Comparison of ENCODE assay signal across 8 mouse cellular contexts in the genomic region with DNA sequence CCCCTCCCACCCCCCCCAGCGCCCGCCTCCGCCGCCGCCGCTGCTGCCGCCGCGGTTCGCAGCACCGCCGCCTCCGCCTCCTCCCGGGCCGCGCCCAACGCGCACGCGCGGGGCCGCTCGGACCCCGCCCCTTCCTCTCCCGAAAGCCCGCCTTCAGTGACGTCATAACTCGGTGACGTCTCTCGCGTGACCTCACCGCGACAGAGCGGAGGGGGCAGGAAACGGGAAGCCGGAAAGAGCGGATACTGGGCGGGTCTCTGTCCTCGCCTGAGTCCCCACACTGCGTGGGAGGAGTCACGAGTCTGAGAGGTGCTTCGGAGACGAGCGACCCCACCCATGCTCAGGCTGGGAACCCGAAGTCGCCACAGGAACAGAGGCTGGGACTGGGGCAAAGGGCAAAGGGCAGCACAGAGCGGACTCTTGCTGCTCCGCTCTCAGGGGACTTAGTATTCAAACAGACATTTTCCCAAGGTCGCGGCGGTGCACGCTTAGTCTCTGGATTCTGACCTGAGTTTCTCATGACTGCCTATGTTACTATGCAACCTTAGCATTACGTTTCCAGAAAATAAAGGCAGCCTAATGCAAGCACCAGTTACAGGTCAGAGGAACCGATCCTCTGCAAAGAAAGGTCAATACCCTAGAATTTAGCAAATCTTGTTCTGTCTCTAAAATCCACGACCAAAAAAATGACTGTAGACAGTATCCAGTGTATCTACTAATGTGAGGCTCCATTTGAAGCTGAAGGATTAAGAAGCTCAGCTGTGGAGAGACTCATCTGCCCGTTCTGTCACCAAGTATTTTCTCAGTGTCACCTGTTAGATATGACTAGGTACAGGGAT. TPM values are rescaled to one million over a fixed set of nuclear protein-coding genes. Genes with fewer than 3 reads are reported as not detected.
DNase-seq lines count a peak whose midpoint lies in the region; ATAC-seq and TF ChIP-seq lines count a peak whose summit lies in the region.

A gene (minus strand): TSS at position 81 of the 839 bp plus-strand sequence.

- no peaks in the 10 kb centered on the region for H3K27me3 ChIP-seq in MEL (ENCODE audit: control insufficient read depth in 1 of 2, insufficient read depth in 2 of 2, low read length in 2 of 2)
- H3K27me3 ChIP-seq in cerebellum, adult 2 months (ENCODE audit: control insufficient read depth, insufficient read depth, low read length): no peaks in the 10 kb centered on the region
- H3K27me3 ChIP-seq in forebrain, postnatal 0 days (ENCODE audit: insufficient read depth, low read length): no peaks in the 10 kb centered on the region
- H3K27me3 ChIP-seq in lung, embryonic 15.5 days: no peaks in the 10 kb centered on the region

- 3% methylated on average over 52 of the region's 56 CpGs for WGBS in cerebellum, adult 2 months
- WGBS in forebrain, postnatal 0 days: 3% methylated on average over 45 of the region's 56 CpGs
- 1% methylated on average over 44 of the region's 56 CpGs for WGBS in lung, embryonic 15.5 days

- H3K4me2 ChIP-seq in forebrain, postnatal 0 days (ENCODE audit: low read depth): peak within 1 kb of the TSS; percentile 83
- H3K4me2 ChIP-seq in lung, embryonic 15.5 days: peak within 1 kb of the TSS; percentile 80

- peak in 1 of 2 experiments; percentile 78; a peak in 1 of 4 replicates for TF ChIP-seq POLR2A in MEL (IDR thresholded peaks at IDR 0.05; ENCODE audit: control insufficient read depth in 1 of 2, insufficient read depth in 1 of 2, low read depth in 1 of 2, low read length in 2 of 2, poor library complexity in 1 of 2)
- TF ChIP-seq POLR2A in cerebellum, adult 2 months (IDR thresholded peaks at IDR 0.05; ENCODE audit: borderline replicate concordance, insufficient read depth, low read length): peak; percentile 98

- H3K36me3 ChIP-seq in MEL (ENCODE audit: control insufficient read depth in 1 of 2, insufficient read depth in 2 of 2, low read length in 2 of 2): peaks cover 0 to 27% of the 10 kb centered on the region in 2 experiments; a peak in 2 of 4 replicates
- H3K36me3 ChIP-seq in forebrain, postnatal 0 days (ENCODE audit: insufficient read depth): no peaks in the 10 kb centered on the region
- H3K36me3 ChIP-seq in lung, embryonic 15.5 days: no peaks in the 10 kb centered on the region

- peak within 1 kb of the TSS; percentile 96 for H3K9ac ChIP-seq in MEL (ENCODE audit: control insufficient read depth, low read depth, low read length, poor library complexity, severe bottlenecking)
- H3K9ac ChIP-seq in forebrain, postnatal 0 days: peak within 1 kb of the TSS; percentile 83
- H3K9ac ChIP-seq in lung, embryonic 15.5 days: peak within 1 kb of the TSS; percentile 81

- peaks cover 9 to 19% of the 10 kb centered on the region in 2 experiments for H3K4me1 ChIP-seq in MEL (ENCODE audit: control insufficient read depth in 1 of 2, insufficient read depth in 2 of 2, low read length in 2 of 2)
- peaks cover 3% of the 10 kb centered on the region; the same call in 1 of the 2 replicates for H3K4me1 ChIP-seq in cerebellum, adult 2 months (ENCODE audit: control insufficient read depth, insufficient read depth, low read length)
- peaks cover 21% of the 10 kb centered on the region for H3K4me1 ChIP-seq in forebrain, postnatal 0 days (ENCODE audit: insufficient read depth)
- peaks cover 28% of the 10 kb centered on the region for H3K4me1 ChIP-seq in lung, embryonic 15.5 days

- H3K27ac ChIP-seq in MEL (ENCODE audit: control insufficient read depth, low read depth, low read length): peak within 1 kb of the TSS; percentile 95
- peak within 1 kb of the TSS; percentile 58 for H3K27ac ChIP-seq in cerebellum, adult 2 months (ENCODE audit: insufficient read depth, low read length)
- H3K27ac ChIP-seq in forebrain, postnatal 0 days (ENCODE audit: low read depth, low read length): peak within 1 kb of the TSS; percentile 81
- peak within 1 kb of the TSS; percentile 83 for H3K27ac ChIP-seq in lung, embryonic 15.5 days

- H3K4me3 ChIP-seq in MEL (ENCODE audit: control insufficient read depth in 1 of 2, insufficient read depth in 1 of 2, low read depth in 2 of 2, low read length in 2 of 2): peak within 1 kb of the TSS; percentile 79 to 88
- H3K4me3 ChIP-seq in cerebellum, adult 2 months (replicated peaks; ENCODE audit: insufficient read depth, low read depth, low read length): peak within 1 kb of the TSS; percentile 89
- peak within 1 kb of the TSS; percentile 95 for H3K4me3 ChIP-seq in forebrain, postnatal 0 days (ENCODE audit: low read depth, low read length)
- H3K4me3 ChIP-seq in lung, embryonic 15.5 days: peak within 1 kb of the TSS; percentile 89

- H3K79me2 ChIP-seq in MEL (ENCODE audit: control insufficient read depth, insufficient read depth, low read length, poor library complexity): peaks cover 43% of the 10 kb centered on the region

- DNase-seq in MEL (ENCODE audit: low read depth, low spot score): peak; percentile 98
- peak; percentile 98 to 99 for DNase-seq in cerebellum, adult 2 months
- peak; percentile 100 for DNase-seq in forebrain, postnatal 0 days
- DNase-seq in heart, postnatal 4 days: peak; percentile 99
- DNase-seq in layer of hippocampus, adult 8-10 months (ENCODE audit: low spot score in 2 of 2): peak; percentile 95 to 96
- peak; percentile 96 for DNase-seq in ovary, adult 18-20 months (ENCODE audit: low spot score)
- DNase-seq in thymus, postnatal 0 days (ENCODE audit: low spot score): peak; percentile 100

- no peaks in the 10 kb centered on the region for H3K9me3 ChIP-seq in MEL (replicated peaks; ENCODE audit: insufficient read depth, low read length)
- H3K9me3 ChIP-seq in forebrain, postnatal 0 days (ENCODE audit: low read length): no peaks in the 10 kb centered on the region
- H3K9me3 ChIP-seq in lung, embryonic 15.5 days: no peaks in the 10 kb centered on the region

- peak; percentile 33 to 51; a peak in 2 of 4 replicates for TF ChIP-seq EP300 in MEL (IDR thresholded peaks at IDR 0.05; ENCODE audit: low read depth in 1 of 2, low read length in 2 of 2)

- peak; percentile 98 for ATAC-seq in forebrain, postnatal 0 days
- peak; percentile 97 for ATAC-seq in lung, embryonic 15.5 days (ENCODE audit: borderline replicate concordance, extremely low read depth, low FRiP score, low TSS enrichment)

- TF ChIP-seq CTCF in MEL (IDR thresholded peaks at IDR 0.05 in 2 of 3, conservative IDR thresholded peaks at IDR 0.05 in 1 of 3; ENCODE audit: control insufficient read depth in 1 of 3, insufficient read depth in 1 of 3, low read depth in 2 of 3, low read length in 3 of 3, poor library complexity in 1 of 3, severe bottlenecking in 1 of 3): no peak
- TF ChIP-seq CTCF in cerebellum, adult 2 months (IDR thresholded peaks at IDR 0.05; ENCODE audit: borderline replicate concordance, insufficient read depth, low read depth, low read length): no peak
- 0 out of 2 replicates have a peak, but pooled peaks have one; percentile 11 for TF ChIP-seq CTCF in forebrain, postnatal 0 days (IDR thresholded peaks at IDR 0.05; ENCODE audit: low read depth)

- no peak for TF ChIP-seq RAD21 in MEL (IDR thresholded peaks at IDR 0.05; ENCODE audit: low read depth, low read length)

TF ChIP-seq in MEL, 35 proteins besides CTCF, POLR2A, EP300 and RAD21 (continues in another document):
- TF ChIP-seq MAZ (IDR thresholded peaks at IDR 0.05; ENCODE audit: low read depth, low read length): peak; percentile 100
- peak; percentile 96 for TF ChIP-seq ELF1 (IDR thresholded peaks at IDR 0.05; ENCODE audit: low read depth, low read length)
- no peak for TF ChIP-seq UBTF (IDR thresholded peaks at IDR 0.05; ENCODE audit: borderline replicate concordance, insufficient read depth, low read depth, low read length)
- peak; percentile 93 for TF ChIP-seq HCFC1 (IDR thresholded peaks at IDR 0.05; ENCODE audit: low read depth, low read length)
- TF ChIP-seq GABPA (IDR thresholded peaks at IDR 0.05; ENCODE audit: low read depth, low read length): peak; percentile 90; the same call in 1 of the 2 replicates
- TF ChIP-seq MAX (IDR thresholded peaks at IDR 0.05; ENCODE audit: low read length): peak; percentile 62; the same call in 1 of the 2 replicates
- TF ChIP-seq MXI1 (IDR thresholded peaks at IDR 0.05; ENCODE audit: low read depth, low read length): peak; percentile 79
- peak; percentile 44; the same call in 1 of the 2 replicates for TF ChIP-seq POLR2AphosphoS2 (IDR thresholded peaks at IDR 0.05; ENCODE audit: low read length)
- no peak for TF ChIP-seq POLR2AphosphoS5 (IDR thresholded peaks at IDR 0.05; ENCODE audit: borderline replicate concordance, low read depth, low read length)
- no peak for TF ChIP-seq E2F4 (IDR thresholded peaks at IDR 0.05; ENCODE audit: borderline replicate concordance, low read depth, low read length)
- 0 out of 2 replicates have a peak, but pooled peaks have one; percentile 23 for TF ChIP-seq TBP (IDR thresholded peaks at IDR 0.05; ENCODE audit: low read depth, low read length)
- TF ChIP-seq USF2 (IDR thresholded peaks at IDR 0.05; ENCODE audit: borderline replicate concordance in 1 of 2, insufficient read depth in 1 of 2, low read depth in 1 of 2, low read length in 2 of 2): no peak
- TF ChIP-seq NRF1 (IDR thresholded peaks at IDR 0.05; ENCODE audit: insufficient read depth, low read depth, low read length, poor library complexity, severe bottlenecking): peak; percentile 84
- TF ChIP-seq ETS1 (IDR thresholded peaks at IDR 0.05; ENCODE audit: low read depth, low read length): peak; percentile 93
- TF ChIP-seq USF1 (IDR thresholded peaks at IDR 0.05; ENCODE audit: low read depth, low read length): peak; percentile 65
- TF ChIP-seq RCOR1 (IDR thresholded peaks at IDR 0.05; ENCODE audit: low read depth, low read length): no peak
- peak; percentile 79 for TF ChIP-seq SIN3A (IDR thresholded peaks at IDR 0.05; ENCODE audit: low read length)
- TF ChIP-seq ZMIZ1 (IDR thresholded peaks at IDR 0.05; ENCODE audit: low read depth, low read length): peak; percentile 45
- peak; percentile 78 for TF ChIP-seq BHLHE40 (IDR thresholded peaks at IDR 0.05; ENCODE audit: borderline replicate concordance, low read depth, low read length)

RNA-seq across cellular contexts. Expression of the gene that starts here (rescaled TPM):
- 66.5 and 72.5 TPM in 2 replicates for total RNA-seq in MEL (2012; rRNA removed)
- 100 to 1,000 TPM in 1 of 2 experiments, not detected in 1; 108 TPM for polyA plus RNA-seq in MEL (2012; ENCODE audit: insufficient read depth in 1 of 2, insufficient read length in 2 of 2, low read depth in 1 of 2, low replicate concordance in 2 of 2, missing spikeins in 1 of 2)
- polyA plus RNA-seq in cerebellum, adult 2 months (2012; rRNA removed): 152 and 156 TPM in 2 replicates
- total RNA-seq in forebrain, postnatal 0 days (2014; rRNA removed): 63.6 and 70.5 TPM in 2 replicates
- polyA plus RNA-seq in forebrain, postnatal 0 days (2015; fragmentation: Nextera tagmentation; extraction: Ambion mirVana): 8.6 and 9.4 TPM in 2 replicates
- total RNA-seq in heart, postnatal 4 days (2021): 100 to 1,000 TPM; 104 to 107 TPM
- total RNA-seq in layer of hippocampus, adult 8-10 months (2022): 100 to 1,000 TPM; 176 to 194 (median 184) TPM
- polyA plus RNA-seq in lung, embryonic 15.5 days (2015; fragmentation: Nextera tagmentation; extraction: Ambion mirVana): 15.9 and 16.8 TPM in 2 replicates
- 16.7 and 20.8 TPM in 2 replicates for polyA plus RNA-seq in thymus, postnatal 0 days (2015; fragmentation: Nextera tagmentation; extraction: Ambion mirVana)

Comparison
In these comparisons a context has a peak if more than half of its experiments do, and no peak if none do; other contexts are left out.
1. Peak in every context shown above with its lines: DNase-seq, ATAC-seq, H3K4me3 ChIP-seq and H3K27ac ChIP-seq.